Mouse (Mus musculus) mature B cell (primary cell): Measurements from ENCODE around the gene Aldh3b1.

Experiments
- in situ Hi-C: fragments of 300-500 bp; cut with MboI; formaldehyde crosslinking; loops from 2 replicates; pipeline ENCODE4 v1.14.3; 2019

Aldh3b1 gene

DNA sequence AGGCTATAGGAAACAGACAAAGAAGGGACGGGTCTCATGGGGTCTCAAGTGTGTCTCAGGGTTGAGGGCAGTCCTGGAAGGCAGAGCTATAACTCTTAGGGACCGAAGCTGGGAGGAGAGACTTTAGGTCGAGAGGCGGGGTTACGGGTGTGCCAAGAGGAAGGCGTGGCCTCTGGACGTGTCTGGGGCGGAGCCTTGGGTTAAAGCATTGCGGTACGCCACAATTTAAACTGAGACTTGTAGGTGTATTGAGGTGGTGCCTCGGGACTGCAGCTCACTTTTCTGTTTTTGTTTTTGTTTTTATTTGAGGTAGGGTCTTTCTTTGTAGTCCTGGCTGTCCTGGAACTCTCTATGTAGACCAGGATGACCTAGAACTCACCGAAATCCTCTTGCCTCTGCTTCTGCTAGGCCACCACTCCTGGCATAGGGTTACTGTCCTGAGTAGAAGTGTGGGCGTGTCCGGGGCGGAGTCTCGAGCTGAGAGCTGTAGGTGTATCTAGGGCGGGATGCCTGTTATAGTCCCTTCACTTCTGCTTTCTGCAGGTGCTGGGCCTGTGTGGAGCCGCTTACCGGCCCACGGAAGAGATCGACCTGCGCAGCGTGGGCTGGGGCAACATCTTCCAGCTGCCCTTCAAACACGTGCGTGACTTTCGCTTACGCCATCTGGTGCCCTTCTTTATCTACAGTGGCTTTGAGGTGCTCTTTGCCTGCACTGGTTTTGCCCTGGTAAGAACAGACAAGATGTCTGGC lies 13.6 kb upstream of the Aldh3b1 start:
- in situ Hi-C loops, result loop anchor here (5.0 kb wide), 1 partner anchor 46 kb away; no protein-coding TSS in a partner anchor

DNA sequence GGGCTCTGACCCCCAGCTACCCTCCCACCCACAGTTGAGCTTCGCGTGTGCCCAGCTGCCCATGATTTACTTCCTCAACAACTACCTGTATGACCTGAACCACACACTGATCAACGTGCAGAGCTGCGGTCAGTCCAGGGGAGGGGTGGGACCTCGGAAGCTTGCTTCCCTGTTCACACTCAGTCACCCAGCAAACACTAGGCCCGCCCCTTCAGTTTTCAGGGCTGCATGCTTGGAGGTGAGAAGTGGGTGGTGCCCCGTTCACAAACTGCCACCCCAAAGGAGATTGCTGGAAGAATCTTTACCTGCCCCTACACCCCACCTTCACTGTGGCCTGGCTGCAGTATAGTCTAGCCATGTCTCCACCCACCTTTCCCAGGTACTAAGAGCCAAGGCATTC lies 12.7 kb upstream of the Aldh3b1 start:
- in situ Hi-C loops, result loop anchor here (5.0 kb wide), 1 partner anchor 45 kb away; no protein-coding TSS in a partner anchor

DNA sequence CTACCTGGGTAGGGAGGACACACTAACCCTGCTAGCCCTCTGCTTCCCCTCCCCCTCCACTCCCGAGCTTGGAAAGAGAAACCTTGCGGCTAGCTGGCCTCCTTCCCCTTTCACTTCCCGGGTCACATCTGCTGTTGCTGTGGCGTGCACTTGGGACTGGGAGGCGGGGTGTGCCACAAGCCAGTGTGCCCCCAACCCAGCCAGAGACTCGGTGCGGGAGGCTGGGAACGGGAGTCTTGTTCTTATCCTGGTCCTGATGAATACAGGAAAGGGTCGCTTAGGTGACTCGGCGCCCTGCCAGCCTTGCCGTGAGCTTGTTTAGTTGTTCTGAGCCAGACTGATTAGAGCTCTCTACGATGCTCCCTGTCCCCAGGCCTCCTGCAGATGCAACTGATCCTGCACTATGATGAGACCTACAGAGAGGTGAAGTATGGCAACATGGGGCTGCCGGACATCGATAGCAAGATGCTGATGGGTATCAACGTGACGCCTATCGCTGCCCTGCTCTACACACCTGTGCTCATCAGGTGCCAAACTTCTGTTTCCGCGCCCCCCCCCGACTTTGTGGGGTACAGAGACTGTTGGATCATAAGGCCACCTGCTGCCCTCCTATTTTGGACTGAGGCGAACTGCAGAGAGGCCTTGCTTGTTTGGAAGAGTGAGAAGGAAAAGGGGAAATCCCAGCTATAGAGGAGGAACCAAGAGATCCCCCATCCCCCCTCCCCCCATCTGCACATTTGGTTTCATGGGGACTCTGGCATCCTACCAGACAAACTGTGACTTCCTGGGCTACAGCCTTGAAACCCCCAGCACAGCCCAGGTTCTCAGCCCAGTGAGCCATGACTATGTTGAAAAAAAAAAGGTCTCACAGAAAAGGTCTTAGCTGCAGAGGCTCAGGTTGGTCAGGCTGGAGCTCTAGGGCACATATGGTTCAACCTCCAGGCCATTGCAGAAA lies 6.6 kb upstream of the Aldh3b1 start:
- in situ Hi-C loops, result no loop called here

DNA sequence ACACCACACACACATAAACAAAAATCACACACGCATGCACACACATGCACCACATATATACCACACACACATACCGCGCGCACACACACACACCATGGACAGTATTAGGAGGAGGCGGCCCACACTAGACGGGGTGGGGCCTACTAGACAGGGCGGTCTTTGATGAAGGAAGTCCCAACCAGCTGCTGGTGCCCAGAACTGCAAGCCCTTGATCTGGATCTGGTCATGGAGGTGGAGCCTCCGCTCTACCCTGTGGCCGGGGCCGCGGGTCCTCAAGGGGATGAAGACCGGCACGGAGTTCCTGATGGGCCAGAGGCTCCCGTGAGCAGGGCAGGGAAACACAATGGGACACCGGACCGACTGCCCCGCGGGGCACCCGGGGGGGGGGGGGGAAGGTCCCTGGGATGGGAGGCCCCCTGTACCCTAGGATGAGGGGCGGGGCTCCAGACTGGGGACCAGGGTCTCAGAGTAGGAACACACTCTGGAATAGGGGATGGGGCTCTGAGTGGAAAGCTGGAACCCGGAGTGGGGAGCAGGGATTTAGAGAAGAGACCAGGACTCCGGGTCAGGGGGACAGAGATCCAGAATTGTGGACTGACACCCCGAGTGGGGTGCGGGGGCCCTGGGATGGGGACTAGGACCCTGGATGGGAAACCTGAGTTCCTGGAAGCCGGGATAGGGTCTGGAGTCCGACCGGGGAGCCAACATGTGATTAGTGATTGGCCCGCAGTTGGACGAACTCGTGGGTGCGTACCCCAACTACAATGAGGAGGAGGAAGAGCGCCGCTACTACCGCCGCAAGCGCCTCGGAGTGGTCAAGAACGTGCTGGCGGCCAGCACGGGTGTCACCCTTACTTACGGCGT lies 5.7 kb upstream of the Aldh3b1 start, which contains the start of gene Unc93b1:
TSS of gene Unc93b1 (plus strand) at position 155 of the 864 bp plus-strand sequence.
- in situ Hi-C loops, result no loop called here

DNA sequence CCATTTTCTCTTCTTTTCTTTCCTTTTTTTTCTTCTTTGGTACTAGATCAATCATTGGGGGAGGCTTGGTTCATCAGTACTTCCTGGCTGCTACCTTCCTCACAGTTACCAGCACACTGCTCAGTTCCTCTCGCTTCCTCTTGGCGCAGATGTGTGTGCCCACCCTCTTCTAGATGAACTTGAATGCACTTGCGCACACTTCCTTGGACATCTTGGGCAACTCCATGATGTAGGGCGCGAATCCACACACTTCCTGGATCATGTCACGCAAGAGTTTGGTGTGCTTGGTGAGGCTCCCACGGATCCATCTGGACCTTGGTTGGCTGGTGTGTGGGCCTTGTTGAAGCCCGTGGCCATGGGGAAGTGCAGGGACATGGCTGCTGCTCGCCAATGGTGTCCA lies 2.1 kb upstream of the Aldh3b1 start:
- in situ Hi-C loops, result no loop called here

DNA sequence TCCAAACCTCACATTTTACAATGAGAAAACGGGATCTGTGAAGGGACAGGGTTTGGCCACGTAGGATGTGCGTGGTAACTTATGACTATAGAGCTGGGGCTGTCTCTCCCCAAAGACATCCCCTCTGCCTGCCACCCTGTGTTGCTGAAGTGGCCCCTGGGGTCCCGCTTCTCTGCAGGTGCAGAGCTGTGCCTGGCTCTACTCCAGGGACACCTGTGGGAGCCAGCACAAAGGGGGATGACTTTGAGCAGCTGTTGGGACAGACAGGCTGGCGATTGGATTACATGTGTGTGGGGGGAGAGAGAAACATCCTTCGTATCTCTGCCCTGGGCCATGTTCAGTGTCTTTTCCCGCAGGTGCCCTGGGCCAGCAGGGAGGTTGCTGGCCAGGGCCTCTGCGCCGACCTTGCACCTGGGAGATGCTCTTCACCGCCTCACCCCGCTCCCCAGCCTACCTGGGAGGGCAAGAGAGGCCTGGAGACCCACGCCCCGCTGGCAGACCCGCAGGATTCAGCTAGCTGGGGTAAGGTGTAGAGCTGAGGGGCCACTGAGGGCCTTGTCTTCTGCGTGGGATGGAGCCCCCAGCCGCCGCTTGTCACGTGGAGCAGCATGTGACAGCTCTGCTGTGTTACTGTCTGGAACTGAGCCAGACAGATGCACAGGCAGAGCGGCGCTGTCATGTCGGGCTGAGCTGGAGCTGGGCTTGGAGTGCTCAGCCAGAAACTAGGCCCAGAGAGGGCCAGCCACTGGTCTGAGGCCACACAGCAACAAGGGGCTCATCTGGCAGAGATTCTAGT lies 852 bp upstream of the Aldh3b1 start:
- in situ Hi-C loops, result no loop called here

DNA sequence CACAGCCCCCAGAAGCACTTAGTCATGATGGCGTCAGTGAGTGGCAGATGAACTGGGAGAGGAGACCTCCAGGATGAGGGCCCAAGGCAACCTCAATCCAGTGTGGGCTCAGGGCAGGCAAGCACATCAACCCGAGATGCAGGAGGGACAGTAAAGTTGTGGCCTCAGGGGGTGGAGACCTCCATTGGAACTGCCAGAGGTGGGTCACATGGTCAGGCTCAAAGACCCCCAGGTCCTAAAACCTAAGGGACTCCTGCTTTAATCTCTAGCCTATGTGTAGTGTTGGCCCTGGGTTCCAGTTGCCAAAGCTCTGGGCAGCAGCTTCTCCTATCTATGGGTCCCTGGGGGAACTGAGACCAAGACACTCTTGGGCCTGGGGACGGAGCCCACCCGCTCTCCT lies 829 bp downstream of the Aldh3b1 start:
- in situ Hi-C loops, result no loop called here

DNA sequence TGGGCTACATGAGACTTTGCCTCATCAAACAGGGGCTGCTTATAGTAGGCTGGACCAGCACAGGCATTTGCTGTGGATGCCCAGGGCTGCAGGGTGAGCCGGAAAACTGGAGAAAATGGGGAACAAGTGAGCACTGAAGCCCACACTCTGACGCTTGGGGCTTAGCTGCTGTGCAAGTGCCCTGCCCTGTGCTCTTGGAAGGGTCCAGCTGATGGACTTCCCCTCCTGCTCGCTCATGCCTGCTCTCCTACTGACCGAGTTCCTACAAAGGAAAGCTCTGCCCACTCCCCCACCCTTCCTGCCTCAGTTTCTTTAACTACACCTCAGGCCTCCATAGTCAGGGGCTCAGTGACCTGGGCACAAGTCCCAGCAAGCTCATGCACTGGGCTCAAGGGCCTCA lies 1.6 kb downstream of the Aldh3b1 start:
- in situ Hi-C loops, result no loop called here

DNA sequence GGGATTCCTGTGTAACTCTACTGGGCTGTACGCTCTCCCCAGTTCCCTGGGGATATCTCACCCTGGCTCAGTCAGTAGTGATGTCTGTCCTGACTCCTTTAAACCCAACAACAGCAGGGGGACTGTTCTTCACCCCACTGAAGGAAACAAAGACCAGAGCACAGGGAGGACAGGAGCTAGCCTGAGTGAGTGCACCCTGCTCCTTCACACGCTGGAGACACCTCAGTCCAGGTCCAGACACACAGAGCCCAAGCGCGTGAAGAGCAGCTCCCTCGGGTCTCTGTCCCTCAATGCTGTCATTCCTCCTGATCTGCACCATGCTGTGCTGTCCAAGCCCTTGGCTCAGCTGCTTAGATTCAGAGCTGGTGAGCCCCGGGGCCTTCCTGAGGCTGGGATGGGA lies 2.9 kb downstream of the Aldh3b1 start:
- in situ Hi-C loops, result no loop called here

DNA sequence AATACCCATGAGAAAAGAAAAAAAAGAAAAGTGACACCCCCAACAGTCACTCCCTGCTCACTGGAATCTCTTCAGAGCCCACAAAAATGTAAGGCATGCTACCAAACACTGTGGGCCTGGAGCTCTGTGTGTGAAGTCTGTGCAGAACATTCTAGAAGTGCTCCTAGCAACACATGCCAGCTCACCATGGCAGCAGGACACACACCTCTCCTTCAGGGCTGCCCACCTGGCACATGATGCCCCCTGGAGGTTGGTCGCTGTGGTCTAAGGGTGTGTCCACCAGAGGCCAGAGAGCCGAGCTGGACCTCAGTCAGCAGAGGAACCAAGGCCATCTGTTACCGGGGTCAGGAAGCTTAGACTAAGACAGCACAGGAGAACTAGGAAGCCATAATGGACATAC lies 3.3 kb downstream of the Aldh3b1 start:
- in situ Hi-C loops, result no loop called here

DNA sequence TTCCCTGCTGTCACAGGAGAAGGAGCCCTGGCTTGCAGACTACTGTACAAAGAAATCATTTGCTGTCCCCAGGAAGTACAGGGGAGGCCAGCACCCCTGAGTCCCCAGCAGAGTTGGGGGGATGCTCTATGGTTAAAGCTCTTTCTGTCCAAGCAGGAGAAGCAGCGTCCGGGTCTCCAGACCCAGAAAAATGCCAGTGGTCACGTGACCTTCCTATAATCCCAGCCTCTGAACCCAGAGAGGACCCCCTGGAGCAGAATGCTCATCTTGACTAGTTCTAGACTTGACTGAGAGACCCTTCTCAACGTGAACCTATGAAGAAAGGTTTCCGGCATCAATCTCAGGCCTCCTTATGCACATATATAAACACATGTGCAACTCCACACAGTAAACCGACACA lies 3.7 kb downstream of the Aldh3b1 start:
- in situ Hi-C loops, result no loop called here

DNA sequence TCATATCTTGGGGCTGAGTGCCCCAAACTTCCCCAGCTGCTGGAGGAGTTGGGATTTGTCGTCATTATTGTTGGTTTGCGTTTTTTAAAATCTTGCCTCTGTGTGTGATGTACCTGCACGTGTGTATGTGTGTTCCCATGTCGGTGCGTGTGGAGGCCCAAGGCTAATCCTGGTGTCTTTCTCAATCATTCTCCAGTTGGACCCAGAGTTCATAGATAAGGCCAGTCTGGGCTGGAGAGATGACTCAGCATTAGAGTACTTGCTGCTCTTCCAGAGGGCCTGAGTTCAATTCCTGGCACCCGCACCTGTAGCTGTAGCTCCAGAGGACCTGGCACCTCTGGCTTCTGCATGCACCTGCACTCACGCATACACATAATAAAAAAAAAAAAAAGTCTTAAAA lies 4.7 kb downstream of the Aldh3b1 start:
- in situ Hi-C loops, result no loop called here

DNA sequence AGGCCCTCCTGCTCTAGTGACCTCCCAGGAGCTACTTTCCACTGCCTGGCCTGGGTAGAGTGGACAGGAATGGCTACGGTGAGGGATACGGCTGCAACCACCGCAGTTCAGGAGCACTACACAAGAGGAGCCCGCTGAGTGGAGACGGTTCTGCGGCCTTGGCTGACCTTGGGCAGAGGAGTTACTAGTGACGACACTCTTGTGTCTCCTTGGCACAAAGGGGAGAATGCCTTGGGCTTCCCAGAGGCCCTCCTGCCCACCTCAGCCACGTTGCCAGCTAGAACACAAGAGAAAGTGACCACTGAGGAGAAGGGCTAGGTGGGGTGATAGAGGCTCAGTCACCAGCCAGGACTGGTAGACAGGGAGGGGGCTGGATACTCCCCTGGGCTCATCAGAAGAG lies 5.4 kb downstream of the Aldh3b1 start:
- in situ Hi-C loops, result no loop called here

DNA sequence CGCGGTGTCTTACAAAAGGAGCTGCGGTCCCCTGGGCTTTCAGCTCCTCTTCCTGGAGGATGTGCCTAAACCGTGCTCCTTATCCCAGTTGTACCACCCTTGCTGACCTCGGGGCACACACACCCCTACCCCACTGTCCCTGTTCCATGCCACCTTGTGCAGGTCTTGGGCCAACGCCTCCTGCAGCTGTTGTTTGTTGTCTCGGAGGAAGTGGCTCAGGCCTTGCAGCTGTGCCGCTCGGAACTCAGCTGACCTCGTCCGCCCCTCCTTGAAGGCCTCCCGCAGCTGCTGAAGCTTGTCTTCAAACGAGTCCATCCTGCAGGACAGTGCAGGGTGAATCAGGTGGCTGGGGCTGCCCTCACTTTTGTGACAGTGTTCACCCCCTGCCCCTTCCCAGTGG lies 6.0 kb downstream of the Aldh3b1 start:
- in situ Hi-C loops, result no loop called here

DNA sequence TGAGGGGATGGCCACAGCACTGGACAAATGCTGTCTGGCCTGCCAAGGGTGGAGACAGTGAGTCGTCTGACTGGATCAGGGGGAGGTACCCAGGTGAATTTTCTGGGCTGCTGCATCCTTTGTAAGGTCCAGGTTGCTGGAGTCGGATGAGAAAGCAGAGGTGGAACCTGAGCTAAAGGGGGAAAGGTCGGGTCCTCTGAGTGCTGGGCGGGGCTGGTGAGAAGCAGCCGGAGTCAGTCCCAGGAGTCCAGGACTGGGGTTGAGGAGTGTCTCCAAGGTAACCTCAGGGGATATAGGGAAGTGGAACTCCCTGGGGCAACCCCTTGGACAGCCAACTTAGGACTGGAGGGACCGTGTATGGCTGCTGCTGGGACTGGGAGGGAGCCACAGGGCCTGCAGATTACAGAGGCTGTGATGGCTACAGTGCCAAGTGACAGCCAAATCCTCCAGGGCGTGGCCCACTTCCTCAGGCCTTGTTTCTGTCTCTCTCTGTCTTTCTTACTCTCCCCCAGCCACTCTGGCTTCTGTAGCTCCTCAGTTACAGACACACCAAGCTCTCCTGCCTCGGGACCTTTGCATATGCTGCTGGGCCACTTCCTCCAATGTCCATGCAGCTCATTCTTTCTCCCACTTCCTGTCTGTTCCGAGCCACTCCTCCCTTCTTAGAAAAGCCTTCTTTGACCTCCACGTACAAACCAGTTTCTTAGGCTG lies 6.8 kb downstream of the Aldh3b1 start:
- in situ Hi-C loops, result no loop called here

DNA sequence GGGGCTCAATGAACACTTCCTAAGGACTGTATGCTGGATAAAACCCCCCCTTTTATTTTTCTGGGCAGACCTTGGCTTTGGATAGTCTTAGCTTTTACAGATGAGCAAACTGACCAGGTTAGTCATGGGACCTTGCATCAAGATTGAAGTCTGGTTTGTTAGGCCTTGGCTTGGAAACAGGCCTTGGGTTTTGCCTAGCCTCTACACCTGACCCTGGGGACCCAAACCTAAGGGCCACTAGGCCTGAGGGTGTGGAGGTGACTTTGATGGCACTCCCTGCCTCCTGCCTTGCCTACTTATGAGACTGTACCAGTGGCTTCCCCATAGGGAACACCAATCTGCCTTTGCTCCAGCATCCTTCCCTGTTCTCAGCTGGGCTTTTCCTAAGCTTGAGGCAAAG lies 9.7 kb downstream of the Aldh3b1 start:
- in situ Hi-C loops, result no loop called here

DNA sequence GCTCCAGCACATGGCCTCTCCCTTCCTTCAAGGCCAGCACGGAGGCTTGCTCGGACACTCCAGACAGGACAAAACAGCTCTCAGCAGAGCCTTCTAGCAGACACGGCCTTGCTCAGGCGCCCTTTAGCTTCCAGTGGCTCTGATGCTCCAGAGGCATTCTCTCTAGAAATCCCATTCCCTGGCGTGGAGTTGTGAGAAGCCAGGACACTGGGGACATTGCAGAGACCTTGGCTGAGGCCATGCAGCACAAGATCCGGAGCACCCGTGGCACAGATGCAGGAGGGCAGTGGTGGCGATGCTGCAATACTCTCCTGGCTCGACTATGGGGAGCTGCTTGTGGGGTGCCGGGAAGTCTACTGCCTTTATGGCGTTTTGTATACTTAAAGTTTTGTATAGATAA lies 12.9 kb downstream of the Aldh3b1 start:
- in situ Hi-C loops, result no loop called here

DNA sequence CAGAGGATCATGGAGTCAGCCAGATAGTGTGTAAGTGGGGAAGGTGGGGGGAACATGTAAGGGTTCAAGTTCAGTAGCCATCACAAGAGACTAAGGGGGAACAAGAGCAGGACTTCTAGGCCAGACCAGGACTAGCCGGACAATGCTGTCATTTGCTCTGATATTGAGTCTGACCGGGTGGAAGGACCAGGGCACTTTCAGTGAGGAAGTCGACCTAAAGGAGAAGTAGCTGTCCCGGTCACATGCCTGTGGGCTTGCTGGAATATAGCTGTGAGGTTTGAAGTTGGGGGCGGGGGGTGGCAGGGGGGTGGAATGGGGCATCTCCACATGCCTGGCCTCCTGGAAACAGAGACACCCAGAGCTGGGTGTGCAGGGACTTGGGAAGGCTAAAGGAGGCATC lies 15.1 kb downstream of the Aldh3b1 start:
- in situ Hi-C loops, result no loop called here

DNA sequence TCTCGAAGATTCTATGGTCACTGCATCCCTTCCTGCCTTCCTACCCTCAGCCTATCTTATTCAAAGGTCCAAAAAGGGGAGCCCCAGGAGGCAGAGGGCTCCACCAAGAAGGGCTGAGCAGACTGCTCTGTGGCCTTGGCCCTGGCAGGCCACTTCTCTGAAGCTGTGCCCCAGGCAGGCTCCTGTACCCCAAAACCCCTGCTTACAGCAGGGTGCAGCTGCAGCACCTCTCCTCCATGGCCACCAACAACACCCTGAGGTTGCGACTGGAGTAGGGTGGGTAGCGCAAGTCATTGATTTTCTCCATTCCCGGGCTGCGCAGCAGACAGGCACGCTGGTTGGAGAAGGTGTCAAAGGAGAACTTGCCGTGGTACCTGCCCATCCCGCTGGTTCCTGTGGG lies 15.9 kb downstream of the Aldh3b1 start:
- in situ Hi-C loops, result no loop called here
